Mouse (Mus musculus): ENCODE measurements around the gene 1700123O20Rik. TPM values are rescaled to one million over a fixed set of nuclear protein-coding genes. Genes with fewer than 3 reads are reported as not detected.
A peak's percentile ranks its signal among the peaks of the same experiment; 100 is the strongest.

1700123O20Rik gene
- polyA plus RNA-seq, 1 experiment, result 47.0 TPM

- no peaks in the 10 kb centered on the region for H3K27me3 ChIP-seq (ENCODE audit: control insufficient read depth, insufficient read depth, low read length)
- peaks cover 3% of the 10 kb centered on the region for H3K36me3 ChIP-seq (ENCODE audit: control insufficient read depth, insufficient read depth, low read length)
- H3K4me1 ChIP-seq (ENCODE audit: control insufficient read depth, insufficient read depth, low read length), result no peaks in the 10 kb centered on the region; the same call in 1 of the 2 replicates
- TF ChIP-seq CTCF (IDR thresholded peaks at IDR 0.05; ENCODE audit: control insufficient read depth, insufficient read depth, insufficient replicate concordance, low read depth, low read length), result no peak
- H3K27ac ChIP-seq (ENCODE audit: control insufficient read depth, insufficient read depth, low read depth, low read length), result no peak overlapping the region; the same call in 1 of the 2 replicates
- H3K4me3 ChIP-seq (ENCODE audit: control insufficient read depth, low read depth, low read length), result no peak overlapping the region
These were observed 33.2 kb upstream of the 1700123O20Rik start for GRCm38 (mm10) chr14:54652787-54653186.

GRCm38 (mm10) chr14:54653496-54653895 lies 32.5 kb upstream of the 1700123O20Rik start:
- Histone ChIP-seq H3K27me3 (ENCODE audit: control insufficient read depth, insufficient read depth, low read length) (no peaks in the 10 kb centered on the region), H3K4me1 (ENCODE audit: control insufficient read depth, insufficient read depth, low read length) (no peaks in the 10 kb centered on the region; the same call in 1 of the 2 replicates), H3K27ac (ENCODE audit: control insufficient read depth, insufficient read depth, low read depth, low read length) (no peak overlapping the region), H3K4me3 (ENCODE audit: control insufficient read depth, low read depth, low read length) (peak overlapping the region; percentile 53), H3K36me3 (ENCODE audit: control insufficient read depth, insufficient read depth, low read length) (peaks cover 3% of the 10 kb centered on the region)
- TF ChIP-seq CTCF (IDR thresholded peaks at IDR 0.05; ENCODE audit: control insufficient read depth, insufficient read depth, insufficient replicate concordance, low read depth, low read length) (no peak), POLR2A (IDR thresholded peaks at IDR 0.05; ENCODE audit: control insufficient read depth, low read depth, low read length) (no peak)

- Histone ChIP-seq H3K27ac (ENCODE audit: control insufficient read depth, insufficient read depth, low read depth, low read length) (no peak overlapping the region), H3K36me3 (ENCODE audit: control insufficient read depth, insufficient read depth, low read length) (peaks cover 10% of the 10 kb centered on the region), H3K4me3 (ENCODE audit: control insufficient read depth, low read depth, low read length) (no peak overlapping the region), H3K4me1 (ENCODE audit: control insufficient read depth, insufficient read depth, low read length) (no peaks in the 10 kb centered on the region), H3K27me3 (ENCODE audit: control insufficient read depth, insufficient read depth, low read length) (no peaks in the 10 kb centered on the region)
- TF ChIP-seq CTCF (IDR thresholded peaks at IDR 0.05; ENCODE audit: control insufficient read depth, insufficient read depth, insufficient replicate concordance, low read depth, low read length), result no peak
These were observed 26.0 kb upstream of the 1700123O20Rik start for GRCm38 (mm10) chr14:54660009-54660408.

GRCm38 (mm10) chr14:54664477-54665222 lies 21.4 kb upstream of the 1700123O20Rik start:
- H3K4me3 ChIP-seq (ENCODE audit: control insufficient read depth, low read depth, low read length), result no peak overlapping the region
- no peaks in the 10 kb centered on the region for H3K27me3 ChIP-seq (ENCODE audit: control insufficient read depth, insufficient read depth, low read length)
- no peaks in the 10 kb centered on the region; the same call in 1 of the 2 replicates for H3K4me1 ChIP-seq (ENCODE audit: control insufficient read depth, insufficient read depth, low read length)
- no peak for TF ChIP-seq CTCF (IDR thresholded peaks at IDR 0.05; ENCODE audit: control insufficient read depth, insufficient read depth, insufficient replicate concordance, low read depth, low read length)
- TF ChIP-seq POLR2A (IDR thresholded peaks at IDR 0.05; ENCODE audit: control insufficient read depth, low read depth, low read length), result no peak
- peaks cover 10% of the 10 kb centered on the region for H3K36me3 ChIP-seq (ENCODE audit: control insufficient read depth, insufficient read depth, low read length)
- H3K27ac ChIP-seq (ENCODE audit: control insufficient read depth, insufficient read depth, low read depth, low read length), result no peak overlapping the region

GRCm38 (mm10) chr14:54669381-54669780 lies 16.6 kb upstream of the 1700123O20Rik start:
- Histone ChIP-seq H3K27ac (ENCODE audit: control insufficient read depth, insufficient read depth, low read depth, low read length) (no peak overlapping the region), H3K27me3 (ENCODE audit: control insufficient read depth, insufficient read depth, low read length) (no peaks in the 10 kb centered on the region), H3K36me3 (ENCODE audit: control insufficient read depth, insufficient read depth, low read length) (peaks cover 3% of the 10 kb centered on the region), H3K4me1 (ENCODE audit: control insufficient read depth, insufficient read depth, low read length) (no peaks in the 10 kb centered on the region; the same call in 1 of the 2 replicates), H3K4me3 (ENCODE audit: control insufficient read depth, low read depth, low read length) (no peak overlapping the region)
- TF ChIP-seq CTCF (IDR thresholded peaks at IDR 0.05; ENCODE audit: control insufficient read depth, insufficient read depth, insufficient replicate concordance, low read depth, low read length) (peak; percentile 46; the same call in 1 of the 2 replicates), POLR2A (IDR thresholded peaks at IDR 0.05; ENCODE audit: control insufficient read depth, low read depth, low read length) (no peak)

- TF ChIP-seq CTCF (IDR thresholded peaks at IDR 0.05; ENCODE audit: control insufficient read depth, insufficient read depth, insufficient replicate concordance, low read depth, low read length), result no peak
- TF ChIP-seq POLR2A (IDR thresholded peaks at IDR 0.05; ENCODE audit: control insufficient read depth, low read depth, low read length), result no peak
- no peak overlapping the region for H3K27ac ChIP-seq (ENCODE audit: control insufficient read depth, insufficient read depth, low read depth, low read length)
- H3K4me3 ChIP-seq (ENCODE audit: control insufficient read depth, low read depth, low read length), result no peak overlapping the region
- H3K36me3 ChIP-seq (ENCODE audit: control insufficient read depth, insufficient read depth, low read length), result peaks cover 7% of the 10 kb centered on the region
- no peaks in the 10 kb centered on the region for H3K4me1 ChIP-seq (ENCODE audit: control insufficient read depth, insufficient read depth, low read length)
- H3K27me3 ChIP-seq (ENCODE audit: control insufficient read depth, insufficient read depth, low read length), result no peaks in the 10 kb centered on the region
These were observed 11.7 kb upstream of the 1700123O20Rik start for GRCm38 (mm10) chr14:54674317-54674716.

GRCm38 (mm10) chr14:54676290-54676689 lies 9.7 kb upstream of the 1700123O20Rik start:
- TF ChIP-seq CTCF (IDR thresholded peaks at IDR 0.05; ENCODE audit: control insufficient read depth, insufficient read depth, insufficient replicate concordance, low read depth, low read length), result no peak
- TF ChIP-seq POLR2A (IDR thresholded peaks at IDR 0.05; ENCODE audit: control insufficient read depth, low read depth, low read length), result no peak
- Histone ChIP-seq H3K4me1 (ENCODE audit: control insufficient read depth, insufficient read depth, low read length) (no peaks in the 10 kb centered on the region), H3K36me3 (ENCODE audit: control insufficient read depth, insufficient read depth, low read length) (peaks cover 7% of the 10 kb centered on the region), H3K27ac (ENCODE audit: control insufficient read depth, insufficient read depth, low read depth, low read length) (no peak overlapping the region), H3K4me3 (ENCODE audit: control insufficient read depth, low read depth, low read length) (no peak overlapping the region), H3K27me3 (ENCODE audit: control insufficient read depth, insufficient read depth, low read length) (no peaks in the 10 kb centered on the region)
